Mouse (Mus musculus) liver, postnatal 0 days (tissue): Measurements from ENCODE around the gene Astn2.

Source experiments
- CTCF ChIP-seq: sonication (generic); IDR thresholded peaks from 2 replicates; pipeline ENCODE4 v1.5.1; 2016; ENCODE audit warnings: antibody characterized with exemption, low read depth
- EP300 ChIP-seq: IDR thresholded peaks from 2 replicates; pipeline ENCODE4 v1.6.1; 2016; ENCODE audit warnings: antibody characterized with exemption, low read depth, mild to moderate bottlenecking

DNA sequence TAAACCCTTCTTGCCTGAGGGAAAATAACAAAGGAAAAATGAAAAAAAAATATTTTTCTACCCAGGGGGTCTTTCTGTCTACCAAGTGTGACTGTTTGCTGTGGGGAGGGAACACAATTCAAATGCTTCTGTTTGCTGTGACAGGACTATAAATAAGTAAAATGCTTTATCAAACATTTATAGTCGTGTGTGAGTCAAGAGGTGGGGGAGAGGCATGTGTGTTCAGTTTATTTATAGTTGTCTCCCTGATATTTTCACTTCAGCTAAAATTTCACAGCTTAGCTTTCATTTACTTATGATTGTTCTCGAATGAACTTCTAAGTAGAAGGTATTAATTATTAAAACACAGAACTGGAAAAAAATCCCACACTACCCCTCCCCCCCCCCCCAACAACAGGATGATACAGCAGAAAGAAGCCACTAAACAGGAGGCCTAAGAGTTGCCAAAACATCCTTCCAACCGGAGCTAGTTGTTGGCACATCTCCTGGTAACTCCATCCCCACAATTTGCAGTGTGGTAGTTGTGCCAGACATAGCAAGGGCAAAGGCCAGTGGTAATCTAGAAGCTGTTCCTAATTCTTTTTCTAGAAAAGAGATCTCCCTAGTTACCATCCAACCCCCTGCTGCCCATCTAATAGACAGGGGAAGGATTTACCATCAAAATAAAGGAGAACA, 246.8 kb downstream of the Astn2 start:
- no peak for TF ChIP-seq EP300
- no peak for TF ChIP-seq CTCF
